Mouse (Mus musculus) ovary, postnatal 36 days (tissue): ENCODE measurements at regions not wholly inside any gene's neighbourhood (a gene's known extent, or its start where the extent isn't known, plus 50 kb on each side); places are given as distances from the start of the nearest gene placed in this dataset.

Source experiments
- DNase-seq: peaks from one replicate; pipeline ENCODE4 v3.0.0; 2022; ENCODE audit warnings: low spot score, mixed read lengths

DNA sequence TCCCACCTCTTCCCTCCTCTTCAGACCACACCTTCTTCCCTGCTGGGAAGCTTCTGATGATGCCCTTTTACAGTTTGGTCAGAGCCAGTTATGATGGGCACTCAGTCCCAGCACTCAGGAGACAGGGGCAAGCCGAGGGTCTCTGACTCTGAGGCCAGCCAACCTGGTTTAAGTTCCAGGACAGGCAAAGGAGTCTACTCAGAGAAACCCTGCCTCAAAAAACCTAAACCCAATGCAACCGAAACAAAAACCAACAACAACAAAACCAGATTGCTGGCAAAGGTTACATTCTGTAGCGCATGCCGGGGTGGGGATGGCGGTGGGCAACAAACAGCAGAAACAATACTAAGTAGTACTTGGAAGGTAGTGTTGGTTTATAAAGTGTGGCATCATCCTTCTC, 260.2 kb downstream of the Cog6 start:
- no peak for DNase-seq

DNA sequence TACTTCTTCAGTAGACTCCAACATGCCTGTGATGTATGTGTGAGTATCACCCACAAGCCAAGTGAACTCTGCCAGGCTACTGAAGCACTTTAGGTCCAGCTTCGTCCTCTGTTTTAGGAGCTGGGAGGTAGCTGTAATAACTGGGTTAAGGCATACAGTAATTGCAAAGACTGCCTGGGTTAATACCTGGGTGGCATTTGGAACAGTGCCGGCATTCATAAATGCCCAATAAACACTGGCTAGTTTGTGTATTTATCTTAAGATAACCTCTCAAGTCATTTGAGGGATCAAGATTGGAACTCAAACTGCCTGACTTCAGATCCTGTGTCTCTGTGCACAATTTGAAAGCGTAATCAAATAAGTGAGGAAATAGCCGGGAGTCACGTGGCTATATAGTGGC, 261.0 kb downstream of the Cog6 start:
- no peak for DNase-seq

DNA sequence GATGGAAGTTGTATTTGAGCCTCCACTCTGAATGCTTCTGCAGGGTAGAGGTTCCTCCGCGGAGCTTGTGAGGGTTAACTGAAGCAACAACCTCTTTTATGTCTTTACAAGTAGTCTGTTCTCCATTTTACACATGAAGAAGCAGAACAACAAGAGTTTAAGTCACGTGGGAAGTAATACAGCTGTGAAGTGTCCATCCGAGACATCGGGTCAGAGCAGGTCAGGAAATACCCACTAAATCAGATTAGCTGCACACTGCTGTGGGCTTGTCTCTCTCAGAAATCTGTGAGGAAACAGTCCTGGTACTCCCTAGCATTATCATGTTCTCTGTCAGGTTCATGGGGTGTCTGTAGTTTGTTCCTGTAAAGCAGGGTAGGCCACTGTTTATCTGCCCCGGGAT, 262.1 kb downstream of the Cog6 start:
- no peak for DNase-seq

- DNase-seq, result no peak
Observed at GRCm38 (mm10) chr3:52754401-52754800, 262.6 kb downstream of the Cog6 start.

DNA sequence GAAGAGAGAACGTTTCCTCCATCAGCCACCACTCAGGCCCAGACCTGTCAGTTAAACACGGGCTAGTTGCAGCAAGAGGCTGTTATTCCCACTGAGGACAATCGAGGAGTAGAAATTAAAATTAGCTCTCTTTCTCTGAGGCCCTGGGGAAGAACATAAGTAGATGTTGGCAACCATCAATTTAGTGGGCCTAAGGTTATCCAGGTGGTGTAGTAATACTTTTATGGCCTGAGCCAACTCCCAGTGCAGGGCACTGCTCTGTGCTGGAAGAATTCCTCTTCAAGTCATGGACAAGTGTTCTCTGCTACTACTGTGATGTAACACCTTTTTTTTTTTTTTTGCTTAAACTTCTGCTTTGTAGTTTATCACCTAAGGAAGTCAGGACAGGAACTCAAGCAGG, 270.1 kb downstream of the Cog6 start:
- DNase-seq, result no peak

GRCm38 (mm10) chr3:52744334-52744733, 272.7 kb downstream of the Cog6 start:
- DNase-seq, result no peak

GRCm38 (mm10) chr3:52740466-52741026, 276.5 kb downstream of the Cog6 start:
- no peak for DNase-seq

GRCm38 (mm10) chr3:52739526-52739925, 277.5 kb downstream of the Cog6 start:
- no peak for DNase-seq

DNA sequence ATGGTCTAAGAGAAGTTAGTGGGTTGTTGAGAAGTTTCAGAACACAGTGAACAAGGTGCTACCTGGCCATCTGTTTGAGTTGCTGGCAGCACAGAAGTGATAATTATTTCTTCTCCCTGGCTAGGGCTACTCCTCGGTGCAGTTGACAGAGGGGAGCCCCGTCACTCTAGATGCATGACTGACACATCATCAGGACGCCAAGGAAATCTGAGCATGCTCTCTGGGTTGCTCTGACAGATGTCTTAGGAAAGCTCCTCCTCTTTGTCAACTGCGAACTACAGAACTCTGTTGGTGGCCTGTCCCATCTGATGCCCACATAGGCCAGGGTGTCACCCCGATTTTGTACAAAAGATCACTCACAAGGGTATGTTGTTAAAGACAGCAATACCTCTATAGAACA, 278.7 kb downstream of the Cog6 start:
- no peak for DNase-seq

GRCm38 (mm10) chr3:52735939-52736338, 281.1 kb downstream of the Cog6 start:
- no peak for DNase-seq

DNA sequence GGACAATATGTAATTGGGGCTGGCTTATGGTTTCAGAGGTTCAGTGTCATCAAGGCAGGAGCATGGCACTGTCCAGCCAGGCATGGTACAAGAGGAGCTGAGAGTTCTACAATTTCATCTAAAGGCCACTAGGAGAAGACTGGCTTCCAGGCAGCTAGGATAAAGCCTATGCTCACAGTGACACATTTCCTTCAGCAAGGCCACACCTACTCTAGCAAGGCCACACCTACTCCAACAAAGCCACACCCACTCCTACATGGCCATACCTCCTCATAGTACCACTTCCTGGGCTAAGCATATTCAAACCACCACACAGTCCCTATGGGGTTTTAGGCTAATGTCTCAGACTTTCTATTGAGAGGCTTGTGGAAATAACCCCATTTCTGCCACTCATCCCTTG, 285.1 kb downstream of the Cog6 start:
- DNase-seq, result no peak

GRCm38 (mm10) chr3:52731491-52731890, 285.5 kb downstream of the Cog6 start:
- DNase-seq, result no peak

- no peak for DNase-seq
Observed at GRCm38 (mm10) chr3:52729731-52730130, 287.3 kb downstream of the Cog6 start.

- no peak for DNase-seq
Observed at GRCm38 (mm10) chr3:52728860-52729259, 288.2 kb downstream of the Cog6 start.

DNA sequence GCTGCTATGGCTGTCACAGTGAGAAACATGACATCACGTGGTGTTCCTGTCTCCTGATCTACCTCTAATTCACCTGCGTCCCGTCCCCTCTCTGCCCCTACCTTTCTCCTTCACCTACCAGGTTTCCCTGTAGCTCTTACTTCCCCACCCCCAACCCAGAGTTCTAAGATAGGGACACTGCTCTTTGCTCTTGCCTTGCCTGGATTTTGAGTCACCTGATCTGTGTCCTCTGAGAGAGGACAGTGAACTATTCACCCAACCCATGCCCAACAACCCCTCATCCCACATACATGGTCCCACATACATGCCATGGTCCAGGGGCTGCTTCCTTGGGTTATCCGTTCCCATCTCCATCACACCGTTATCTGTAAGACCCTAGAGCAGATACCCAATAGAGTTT, 288.6 kb downstream of the Cog6 start:
- DNase-seq, result no peak

- no peak for DNase-seq
Observed at GRCm38 (mm10) chr3:52724354-52724753, 292.7 kb downstream of the Cog6 start.

- no peak for DNase-seq
Observed at GRCm38 (mm10) chr3:52722946-52723345, 294.1 kb downstream of the Cog6 start.

DNA sequence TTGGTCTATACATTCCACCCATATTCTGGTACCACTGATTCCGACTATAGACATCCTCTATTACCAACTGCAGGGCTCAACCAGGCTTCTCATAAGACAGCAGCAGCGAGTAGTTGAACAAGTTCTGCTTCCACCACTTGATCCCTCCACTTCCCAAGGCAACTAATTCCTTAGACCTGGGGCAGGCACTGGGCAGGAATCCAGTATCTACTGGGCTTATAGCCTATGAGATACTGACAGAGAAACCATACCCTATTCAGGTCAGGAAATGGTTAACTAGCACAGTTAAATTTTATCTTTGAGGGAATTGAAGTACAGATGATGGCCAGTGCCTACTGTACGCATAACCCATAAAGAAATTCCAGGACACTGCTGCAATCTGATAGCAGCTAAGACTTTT, 297.9 kb downstream of the Cog6 start:
- DNase-seq, result no peak

DNA sequence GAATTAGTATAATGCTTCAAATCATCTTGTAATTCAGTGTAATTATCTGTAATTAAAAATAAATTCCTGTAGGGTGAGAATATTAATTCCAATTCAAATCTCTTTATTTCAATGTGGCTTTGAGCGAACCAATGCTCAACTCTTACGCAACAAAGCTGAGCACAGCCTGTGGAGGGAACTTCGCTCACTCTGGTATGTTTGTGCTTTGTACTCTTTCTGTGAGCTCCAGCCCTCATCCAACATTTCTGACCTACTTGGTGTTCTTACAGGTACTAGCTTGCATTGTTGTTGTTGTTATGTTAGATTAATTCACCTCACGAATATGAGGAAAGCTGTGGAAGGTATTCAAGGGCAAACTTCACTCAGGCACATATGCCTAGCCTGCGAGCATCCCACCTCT, 299.7 kb downstream of the Cog6 start:
- DNase-seq, result no peak

DNA sequence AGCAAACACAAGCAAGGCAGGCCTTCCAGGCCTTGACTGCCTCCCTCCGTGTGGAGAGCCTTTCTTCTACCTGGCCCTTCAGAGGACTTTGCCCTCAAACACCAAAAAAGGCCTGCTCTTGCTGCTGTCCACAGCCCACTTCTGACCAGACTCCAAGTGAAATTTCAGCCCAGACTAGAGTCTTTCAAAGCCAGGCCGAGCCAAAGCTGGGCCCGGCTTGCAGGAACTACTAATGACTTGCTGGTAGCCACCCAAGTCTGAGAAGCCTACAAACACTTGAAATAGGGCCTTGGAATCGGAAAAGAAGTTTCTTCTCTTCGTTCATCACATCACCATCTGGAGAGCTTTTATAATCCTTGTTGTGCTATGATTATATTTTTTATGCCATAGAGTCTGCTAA, 304.9 kb downstream of the Cog6 start:
- no peak for DNase-seq

- DNase-seq, result no peak
Observed at GRCm38 (mm10) chr3:52711133-52711532, 305.9 kb downstream of the Cog6 start.

DNA sequence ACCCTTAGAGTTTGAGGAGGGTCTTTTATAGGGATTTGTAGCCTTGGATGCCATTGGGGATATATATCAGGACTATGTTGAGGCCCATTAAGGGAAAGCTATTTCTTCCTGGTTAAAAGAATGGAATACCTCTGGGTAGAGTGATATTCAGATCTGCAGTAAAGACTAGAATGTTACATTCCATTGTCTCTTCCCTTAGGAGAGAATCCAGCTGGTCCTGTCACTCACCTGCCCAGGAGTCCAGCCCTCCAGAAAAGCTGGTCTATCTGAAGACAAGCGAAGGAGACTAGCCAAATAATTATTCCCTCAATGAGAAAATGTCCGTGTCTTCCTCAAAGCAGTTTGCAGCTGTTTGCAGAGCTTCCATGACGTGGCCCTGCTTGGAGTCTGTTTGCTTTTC, 308.3 kb downstream of the Cog6 start:
- DNase-seq, result no peak

DNA sequence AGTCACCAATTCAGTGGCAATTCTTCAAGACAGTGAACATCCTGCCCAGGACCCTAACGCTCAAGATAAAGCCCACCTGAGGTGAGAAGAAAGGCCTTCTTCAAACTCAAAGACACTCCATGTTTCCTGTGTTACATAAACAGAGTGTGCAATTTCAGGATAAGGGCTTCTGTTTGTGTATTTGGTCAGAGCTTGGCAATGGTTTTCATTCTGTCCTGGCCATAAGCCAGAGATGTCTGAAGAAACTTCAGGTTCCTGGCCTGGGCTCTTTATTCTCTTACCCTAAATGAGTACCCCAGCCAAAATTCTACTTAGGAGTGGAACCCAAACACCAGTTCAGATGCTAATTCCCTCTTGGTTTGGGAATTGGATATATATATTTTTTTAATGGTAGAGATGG, 308.7 kb downstream of the Cog6 start:
- no peak for DNase-seq

- no peak for DNase-seq
Observed at GRCm38 (mm10) chr3:52706626-52707025, 310.4 kb downstream of the Cog6 start.

DNA sequence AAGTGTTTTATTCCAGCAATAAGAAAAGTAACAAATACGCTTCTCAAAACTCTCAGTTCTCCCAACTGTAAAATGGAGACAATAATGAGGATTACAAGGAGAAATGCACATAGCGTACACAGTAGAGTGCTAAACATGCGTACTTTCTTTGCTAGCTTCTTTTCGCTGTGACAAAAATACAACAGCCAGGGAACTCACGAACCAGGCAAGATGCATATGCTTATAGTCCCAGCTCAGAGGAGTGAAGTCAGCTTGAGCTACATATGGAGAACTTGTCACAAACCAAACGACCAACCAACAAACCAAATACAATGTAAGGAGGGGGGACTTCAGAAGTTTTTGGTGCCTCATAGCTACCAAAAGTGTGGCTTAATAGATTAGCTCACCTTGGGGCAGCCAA, 313.3 kb downstream of the Cog6 start:
- no peak for DNase-seq
